Mouse (Mus musculus): ENCODE measurements around the gene AY761184.
"Not testable (repeated sequence)": the region's sequence is repeated elsewhere in the genome, so short reads cannot be mapped to it uniquely, and the experiment has no call there.

DNA sequence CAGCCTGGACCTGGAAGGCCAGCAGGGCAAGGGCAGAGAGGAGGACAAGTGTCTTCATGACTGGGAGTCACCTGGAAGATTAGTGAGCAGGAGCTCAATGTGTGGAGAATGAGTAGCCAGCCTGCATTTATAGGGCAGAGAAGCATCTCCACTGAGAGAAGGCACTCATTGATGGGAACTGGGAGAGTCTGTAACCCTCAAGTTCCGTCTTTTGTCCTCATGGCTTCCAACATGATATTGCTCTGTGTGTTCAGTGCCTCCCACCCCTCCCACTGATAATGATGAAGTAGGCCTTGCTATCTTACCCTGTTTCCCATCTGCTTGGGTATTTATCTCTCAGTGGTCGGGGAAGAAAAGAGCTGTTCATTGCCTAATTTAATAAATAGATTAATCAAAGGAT is at the start of gene AY761184:
- TF ChIP-seq POLR2A (IDR thresholded peaks at IDR 0.05; ENCODE audit: extremely low read depth, insufficient read depth, low read length); CTCF (IDR thresholded peaks at IDR 0.05; ENCODE audit: low read depth, low read length): not testable (repeated sequence)
